Mouse (Mus musculus) E14TG2a.4 (cell line): ENCODE results near the gene 4933424G06Rik.

ENCODE experiments used
- CTCF ChIP-seq: conservative IDR thresholded peaks from 2 replicates; pipeline ENCODE4 v1.5.1; 2014; ENCODE audit warnings: low read length
- NANOG ChIP-seq: IDR thresholded peaks from 2 replicates; pipeline ENCODE4 v1.6.1; 2014; ENCODE audit warnings: borderline replicate concordance, low read length, mixed read lengths
- POU5F1 ChIP-seq: IDR thresholded peaks from 2 replicates; pipeline ENCODE4 v1.6.1; 2014; ENCODE audit warnings: low read length, borderline replicate concordance

- TF ChIP-seq CTCF, result no peak
- no peak for TF ChIP-seq NANOG
- TF ChIP-seq POU5F1, result no peak
Observed at GRCm38 (mm10) chr1:36707166-36707565, 2.8 kb upstream of the 4933424G06Rik start.
